Mouse (Mus musculus): Measurements from ENCODE around the gene Nufip1. TPM values are rescaled to one million over a fixed set of nuclear protein-coding genes. Genes with fewer than 3 reads are reported as not detected.
A peak's percentile ranks its signal among the peaks of the same experiment; 100 is the strongest.

The Nufip1 gene
- total and polyA plus RNA-seq, 3 experiments = 20.6 to 36.5 (median 21.6) TPM

DNA sequence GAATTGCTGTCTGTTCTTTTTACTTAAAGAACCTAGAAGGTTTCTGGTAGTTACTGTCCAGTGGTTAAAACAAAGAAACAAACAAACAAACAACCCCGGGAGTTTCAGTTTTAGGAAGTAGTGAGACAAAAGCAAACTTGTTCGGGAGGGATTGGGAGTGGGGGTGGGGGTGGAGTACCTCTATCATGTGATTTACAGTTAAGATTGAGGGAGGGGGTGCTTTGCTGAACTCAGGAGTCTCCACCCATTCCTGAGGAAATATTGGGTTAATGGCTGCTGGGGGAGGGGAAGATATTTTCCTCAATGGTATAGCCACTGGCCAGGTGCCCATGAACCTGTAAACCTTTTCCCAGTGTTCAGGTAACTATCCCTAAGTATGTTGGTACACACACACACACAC lies 40.3 kb downstream of the Nufip1 start (continued):
- TF ChIP-seq TCF12 (IDR thresholded peaks at IDR 0.05; ENCODE audit: low read depth, low read length) = peak; percentile 22; the same call in 1 of the 2 replicates
- no peak for TF ChIP-seq POLR2A (IDR thresholded peaks at IDR 0.05; ENCODE audit: control insufficient read depth in 1 of 2, insufficient read depth in 1 of 2, low read depth in 1 of 2, low read length in 2 of 2, poor library complexity in 1 of 2)
- no peak for TF ChIP-seq SMC3 (IDR thresholded peaks at IDR 0.05; ENCODE audit: low read depth, low read length)
- no peak for TF ChIP-seq MXI1 (IDR thresholded peaks at IDR 0.05; ENCODE audit: low read depth, low read length)
- no peak for TF ChIP-seq ELF1 (IDR thresholded peaks at IDR 0.05; ENCODE audit: low read depth, low read length)
- TF ChIP-seq CTCF (IDR thresholded peaks at IDR 0.05 in 2 of 3, conservative IDR thresholded peaks at IDR 0.05 in 1 of 3; ENCODE audit: control insufficient read depth in 1 of 3, insufficient read depth in 1 of 3, low read depth in 2 of 3, low read length in 3 of 3, poor library complexity in 1 of 3, severe bottlenecking in 1 of 3) = no peak
- no peak for TF ChIP-seq MYC (IDR thresholded peaks at IDR 0.05; ENCODE audit: low read depth, low read length)
- TF ChIP-seq USF1 (IDR thresholded peaks at IDR 0.05; ENCODE audit: low read depth, low read length) = peak; percentile 70; the same call in 1 of the 2 replicates
- TF ChIP-seq TAL1 (IDR thresholded peaks at IDR 0.05; ENCODE audit: low read length) = no peak
- no peak for TF ChIP-seq BHLHE40 (IDR thresholded peaks at IDR 0.05; ENCODE audit: borderline replicate concordance, low read depth, low read length)
- no peak for TF ChIP-seq CHD1 (IDR thresholded peaks at IDR 0.05; ENCODE audit: low read depth, low read length)
- TF ChIP-seq NELFE (IDR thresholded peaks at IDR 0.05; ENCODE audit: low read depth, low read length) = no peak
- no peak for TF ChIP-seq MEF2A (IDR thresholded peaks at IDR 0.05; ENCODE audit: extremely low read depth, insufficient replicate concordance, low read depth, low read length, poor library complexity, severe bottlenecking)
- TF ChIP-seq ZNF384 (IDR thresholded peaks at IDR 0.05; ENCODE audit: low read depth, low read length) = no peak

DNA sequence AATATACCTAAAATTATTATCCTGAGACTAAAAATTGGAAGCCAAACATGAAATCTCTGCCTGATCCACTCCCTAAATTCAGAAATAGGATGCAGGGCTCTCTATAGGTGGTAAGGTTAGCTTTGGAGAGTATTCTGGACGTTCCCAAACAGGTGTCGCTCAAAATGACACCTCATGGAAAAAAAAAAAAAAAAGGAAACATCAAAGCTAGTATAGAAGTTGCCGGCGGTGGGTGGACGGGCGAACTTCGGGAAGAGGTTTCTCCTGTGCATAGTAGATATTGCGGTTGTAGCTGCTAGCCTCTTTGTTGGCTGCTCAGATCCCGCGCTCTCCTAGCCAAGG lies 41.1 kb downstream of the Nufip1 start:
- Histone ChIP-seq H3K4me3 (ENCODE audit: control insufficient read depth in 1 of 2, insufficient read depth in 1 of 2, low read depth in 2 of 2, low read length in 2 of 2) (peak overlapping the region; percentile 54 to 68), H3K79me2 (ENCODE audit: control insufficient read depth, insufficient read depth, low read length, poor library complexity) (no peaks in the 10 kb centered on the region; the same call in 1 of the 2 replicates), H3K36me3 (ENCODE audit: control insufficient read depth in 1 of 2, insufficient read depth in 2 of 2, low read length in 2 of 2) (peaks cover 0 to 4% of the 10 kb centered on the region in 2 experiments; a peak in 2 of 4 replicates), H3K9me3 (replicated peaks; ENCODE audit: insufficient read depth, low read length) (no peaks in the 10 kb centered on the region), H3K27ac (ENCODE audit: control insufficient read depth, low read depth, low read length) (peak overlapping the region; percentile 63), H3K27me3 (ENCODE audit: control insufficient read depth in 1 of 2, insufficient read depth in 2 of 2, low read length in 2 of 2) (no peaks in the 10 kb centered on the region), H3K9ac (ENCODE audit: control insufficient read depth, low read depth, low read length, poor library complexity, severe bottlenecking) (peak overlapping the region; percentile 63), H3K4me1 (ENCODE audit: control insufficient read depth in 1 of 2, insufficient read depth in 2 of 2, low read length in 2 of 2) (peaks cover 0 to 18% of the 10 kb centered on the region in 2 experiments; a peak in 3 of 4 replicates)
- DNase-seq (ENCODE audit: low read depth, low spot score) = no peak
- TF ChIP-seq ZNF384 (IDR thresholded peaks at IDR 0.05; ENCODE audit: low read depth, low read length) = peak; percentile 77
- no peak for TF ChIP-seq POLR2A (IDR thresholded peaks at IDR 0.05; ENCODE audit: control insufficient read depth in 1 of 2, insufficient read depth in 1 of 2, low read depth in 1 of 2, low read length in 2 of 2, poor library complexity in 1 of 2)
- TF ChIP-seq HCFC1 (IDR thresholded peaks at IDR 0.05; ENCODE audit: low read depth, low read length) = 0 out of 2 replicates have a peak, but pooled peaks have one; percentile 19
- TF ChIP-seq KAT2A (conservative IDR thresholded peaks at IDR 0.05; ENCODE audit: low read depth, low read length) = no peak
- no peak for TF ChIP-seq MAFK (IDR thresholded peaks at IDR 0.05; ENCODE audit: borderline replicate concordance, low read depth, low read length)
- TF ChIP-seq MYC (IDR thresholded peaks at IDR 0.05; ENCODE audit: low read depth, low read length) = no peak

Measured in MEL (cell line).